Mouse (Mus musculus) ovary, adult 18-20 months (tissue): ENCODE data around the gene Fto.

ENCODE experiments used
- DNase-seq: peaks from one replicate; pipeline ENCODE4 v3.0.0; 2022; ENCODE audit warnings: low spot score, mixed read lengths

Fto gene

DNA sequence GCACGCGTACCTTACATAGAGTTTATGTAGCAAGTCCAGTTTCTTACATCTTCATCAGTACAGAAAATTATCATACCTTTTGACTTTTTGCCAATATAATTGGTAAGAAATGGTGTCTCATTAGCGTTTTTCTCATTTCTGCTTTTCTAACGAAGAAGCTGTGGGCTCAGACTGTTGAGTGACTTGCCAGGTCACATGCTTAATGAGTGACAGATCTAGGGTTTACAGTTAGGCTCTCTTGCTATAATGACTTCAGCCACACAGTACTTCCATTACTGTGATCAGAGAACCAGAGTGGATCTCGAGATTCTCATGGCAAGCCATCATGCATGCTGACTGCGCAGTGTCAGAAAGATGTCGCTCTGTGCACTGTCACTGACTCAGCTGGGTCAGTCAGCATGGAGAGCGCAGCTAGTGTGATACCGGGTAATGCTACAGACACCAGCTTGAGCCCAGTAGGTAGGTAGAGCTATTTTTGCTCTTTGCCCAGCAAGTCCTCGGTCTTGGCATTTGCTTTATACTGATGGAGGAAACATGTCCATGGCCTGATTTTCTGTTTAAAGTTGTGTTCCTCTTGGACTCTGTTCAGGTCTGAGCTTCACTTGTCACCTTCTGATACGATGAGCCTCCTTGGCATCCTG lies 188.8 kb downstream of the Fto start:
- DNase-seq: no peak

DNA sequence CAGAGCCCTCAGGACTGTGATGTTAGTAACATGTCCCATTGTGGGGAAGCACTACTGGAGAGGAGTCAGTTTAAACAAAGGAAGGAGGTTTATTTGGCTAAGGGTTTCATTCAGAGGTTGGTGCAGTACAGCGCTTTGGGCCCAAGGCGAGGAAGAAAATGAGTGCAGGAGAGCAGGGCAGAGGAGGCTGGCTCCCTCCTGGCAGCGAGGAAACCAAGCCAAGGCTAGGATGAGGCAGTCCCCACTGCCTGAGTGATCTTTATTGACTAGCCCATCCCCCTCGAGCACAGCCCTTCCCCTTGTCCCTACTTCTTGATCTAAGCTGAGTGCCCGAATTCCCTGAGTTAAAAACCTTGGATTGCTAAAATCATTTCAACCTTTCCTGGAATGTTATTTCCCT lies 189.5 kb downstream of the Fto start:
- DNase-seq: no peak

- DNase-seq: no peak
These were observed 191.0 kb downstream of the Fto start for GRCm38 (mm10) chr8:91504360-91504759.

DNA sequence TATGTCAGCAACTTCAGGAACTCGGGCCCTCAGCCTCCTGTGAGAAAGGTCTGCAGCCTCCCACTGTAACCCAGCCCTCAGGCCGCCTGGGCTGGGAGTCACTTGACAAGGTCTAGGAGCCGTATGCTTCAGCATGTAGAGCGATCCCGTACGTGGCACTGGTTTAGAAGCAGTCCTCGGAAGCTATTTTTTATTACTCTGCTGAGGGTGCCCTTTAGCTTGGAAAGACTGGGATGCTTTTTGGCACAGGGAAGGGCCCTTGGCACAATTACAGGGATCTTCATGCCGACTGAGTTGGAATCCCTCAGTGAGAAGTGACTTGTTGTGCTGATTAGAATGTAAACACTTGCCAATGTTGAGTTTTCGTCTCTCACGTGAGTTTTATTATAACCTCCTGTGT lies 191.6 kb downstream of the Fto start:
- DNase-seq: peak; percentile 71

GRCm38 (mm10) chr8:91505411-91505954 lies 192.2 kb downstream of the Fto start:
- DNase-seq: no peak

DNA sequence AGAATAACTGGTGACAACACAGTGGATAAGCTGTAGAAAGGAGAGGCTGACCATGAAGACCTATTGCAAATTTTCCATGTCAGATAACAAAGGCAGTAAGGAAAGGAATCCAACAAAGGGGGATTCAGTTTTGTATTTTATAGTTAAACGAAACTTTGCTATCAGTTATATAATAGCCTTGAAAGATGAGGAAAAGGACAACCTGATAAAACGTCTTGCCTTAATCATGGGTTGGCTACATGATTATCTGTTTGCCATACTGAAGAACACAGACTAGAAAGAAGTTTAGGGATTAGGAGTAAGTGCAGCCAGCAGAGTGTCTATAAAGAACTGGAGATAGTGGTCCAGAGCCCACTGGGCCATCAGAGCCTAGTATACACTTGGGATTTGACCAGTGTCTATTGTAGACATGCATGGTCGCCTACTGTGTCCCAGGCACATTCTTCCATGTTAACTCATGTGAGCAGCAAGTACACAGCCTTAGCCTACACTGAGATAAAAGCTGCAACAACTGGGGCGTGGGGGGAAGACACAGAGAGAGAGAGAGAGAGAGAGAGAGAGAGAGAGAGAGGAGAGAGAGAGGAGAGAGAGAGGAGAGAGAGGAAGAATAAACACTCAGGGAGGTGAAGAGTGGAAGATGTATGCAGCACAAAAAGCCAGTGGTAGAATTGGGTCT lies 192.8 kb downstream of the Fto start:
- DNase-seq: no peak

DNA sequence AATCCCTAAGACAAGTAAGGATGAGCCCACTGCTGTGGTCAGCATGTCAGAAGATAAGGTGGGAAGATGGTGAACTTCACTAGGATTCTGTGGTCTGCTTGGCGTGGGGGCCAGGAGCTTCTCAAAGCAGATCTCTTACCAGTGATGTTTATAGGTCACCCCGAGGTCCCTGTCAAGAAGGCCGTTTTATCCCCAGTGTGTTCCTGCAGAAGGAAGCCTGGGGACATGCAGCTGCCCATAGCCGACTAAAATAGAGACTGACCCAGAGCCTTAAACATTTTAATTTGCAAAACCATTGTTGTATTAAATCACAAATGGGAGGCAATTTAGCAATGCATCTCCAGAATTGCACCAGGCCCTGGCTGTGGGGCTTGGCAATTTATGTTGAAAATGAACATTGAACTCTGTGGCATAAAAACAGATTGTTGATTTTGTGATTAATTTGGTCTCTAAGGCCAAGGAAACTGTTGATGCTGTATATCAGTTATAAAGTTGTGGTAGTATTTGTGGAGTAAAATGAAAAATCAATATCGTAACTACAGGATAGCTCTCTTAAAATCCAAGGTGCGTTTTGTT lies 193.4 kb downstream of the Fto start:
- DNase-seq: no peak

- DNase-seq: no peak
These were observed 194.4 kb downstream of the Fto start for GRCm38 (mm10) chr8:91507681-91508097.

- no peak for DNase-seq
These were observed 195.0 kb downstream of the Fto start for GRCm38 (mm10) chr8:91508284-91508683.

DNA sequence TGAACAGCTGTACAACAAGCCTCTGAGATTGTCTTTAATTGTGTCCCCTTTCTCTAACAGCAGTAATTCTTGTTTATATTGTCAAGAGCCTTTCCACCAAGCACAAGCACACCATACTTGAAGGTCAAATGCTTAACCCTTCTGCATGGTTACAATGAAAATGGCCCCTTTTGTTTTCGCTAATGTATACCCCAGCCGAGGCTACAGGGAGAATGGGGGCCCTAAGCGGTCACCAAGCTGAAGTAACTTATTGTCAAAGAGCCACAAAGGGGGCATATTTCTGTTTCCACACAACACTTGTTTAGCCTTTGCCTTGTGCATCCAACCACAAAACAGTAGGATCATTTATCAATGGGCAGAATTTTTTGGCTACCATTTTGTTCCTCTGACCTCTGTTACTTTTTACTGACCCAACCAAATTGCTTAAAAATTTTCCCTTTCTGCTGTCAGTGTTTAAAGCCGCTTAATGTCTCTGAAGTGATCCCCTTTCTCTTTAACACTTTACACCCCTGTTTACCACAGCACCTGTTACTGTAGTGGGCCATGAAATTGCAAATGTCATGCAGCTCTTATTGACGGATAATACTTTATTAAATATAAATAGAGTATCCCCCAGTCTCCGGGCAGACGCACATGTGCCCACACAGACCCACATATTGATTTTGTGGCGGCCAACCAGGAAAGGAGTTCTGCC lies 196.0 kb downstream of the Fto start:
- no peak for DNase-seq

GRCm38 (mm10) chr8:91509900-91510260 lies 196.6 kb downstream of the Fto start:
- no peak for DNase-seq

- no peak for DNase-seq
These were observed 197.4 kb downstream of the Fto start for GRCm38 (mm10) chr8:91510716-91511115.

DNA sequence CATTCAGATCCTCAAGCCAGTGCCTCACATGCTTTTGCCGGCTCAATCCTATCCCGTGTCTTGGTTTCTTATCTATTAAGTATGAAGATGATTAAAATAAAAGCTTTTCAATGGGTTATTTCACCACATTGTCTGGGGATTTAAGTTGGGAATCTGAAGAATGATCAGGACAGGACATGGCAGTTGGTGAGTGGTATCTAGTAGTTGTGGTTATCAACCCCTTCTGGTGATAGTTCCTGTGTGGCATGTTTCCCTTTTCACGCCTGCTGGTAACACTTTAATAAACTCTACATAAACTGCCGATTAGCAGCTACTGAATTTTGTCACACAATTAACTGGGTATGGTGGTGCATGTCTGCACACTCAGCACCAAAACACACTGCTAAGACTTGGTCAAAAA lies 198.6 kb downstream of the Fto start:
- no peak for DNase-seq

DNA sequence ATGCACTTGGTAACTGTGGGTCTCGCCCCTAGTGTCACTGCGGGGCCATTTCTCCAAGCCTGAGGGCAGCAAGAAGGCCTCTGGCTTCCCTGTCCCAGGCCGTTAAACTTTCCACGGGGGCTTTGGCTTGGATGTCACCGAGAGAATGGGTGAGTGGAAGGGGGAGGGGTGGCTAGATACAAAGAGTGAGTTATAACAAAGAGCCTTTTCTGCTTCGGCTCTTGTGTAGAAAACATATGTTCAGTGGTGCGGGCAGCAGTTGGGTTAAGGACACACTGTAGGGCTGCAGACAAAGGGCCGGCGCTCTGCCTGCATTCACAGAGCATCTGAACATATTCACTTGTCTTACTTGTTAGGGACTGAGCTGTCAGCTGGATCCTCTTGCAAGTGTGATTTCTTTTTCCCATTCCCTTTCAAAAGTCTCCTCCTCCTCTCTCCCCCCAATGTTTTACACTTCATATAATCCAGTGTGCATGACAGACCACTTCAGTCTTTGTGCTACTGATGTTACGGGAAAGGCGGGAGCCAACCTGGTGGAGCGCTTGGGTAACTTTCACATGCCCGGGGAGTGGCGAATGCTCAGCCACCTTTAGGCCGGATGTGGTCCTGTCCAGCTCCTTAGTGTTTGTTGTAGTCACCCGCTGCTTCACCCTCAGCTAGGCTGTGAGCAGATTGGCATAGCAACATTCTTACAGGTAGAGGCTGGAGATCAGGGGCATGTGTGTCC lies 201.6 kb downstream of the Fto start:
- DNase-seq: no peak

DNA sequence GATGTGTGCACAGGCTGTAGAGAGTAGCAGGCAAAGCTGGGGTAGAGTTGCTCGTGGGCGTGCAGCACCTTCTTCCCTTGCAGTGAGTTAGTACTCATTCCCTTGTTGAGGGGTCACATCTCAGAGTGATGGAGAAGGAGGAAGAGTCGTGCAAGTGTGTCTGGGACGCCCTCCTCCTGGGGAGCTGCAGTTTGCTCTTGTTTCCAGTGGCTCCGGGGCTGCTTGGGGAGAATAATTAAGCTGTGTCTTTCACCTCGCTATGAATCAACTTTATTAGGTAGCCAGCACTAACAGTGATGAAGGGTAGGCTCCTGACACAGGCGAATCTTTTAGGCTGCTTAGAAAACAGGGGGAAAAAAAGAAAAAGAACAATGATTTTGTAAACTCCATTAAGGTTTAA lies 203.1 kb downstream of the Fto start:
- no peak for DNase-seq

DNA sequence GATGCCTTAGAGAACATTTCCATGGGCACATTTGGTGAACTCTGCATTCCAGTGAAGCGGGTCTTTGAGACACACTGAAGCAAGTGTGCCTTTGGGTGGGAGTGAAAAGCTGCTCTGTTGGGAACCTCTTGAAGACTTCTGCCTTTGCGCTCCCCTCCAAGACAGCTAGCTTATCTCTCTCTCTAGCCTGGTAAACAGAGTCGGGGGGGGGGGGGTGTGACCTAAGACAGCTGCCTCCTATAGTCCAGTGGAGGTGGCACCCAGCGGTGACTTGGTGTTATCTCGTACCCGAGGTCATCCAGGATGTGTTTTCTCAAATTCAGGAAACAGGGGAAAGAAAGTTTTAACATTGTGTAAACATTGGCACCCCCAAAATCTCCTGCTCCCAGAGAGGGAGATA lies 204.8 kb downstream of the Fto start:
- DNase-seq: no peak

- no peak for DNase-seq
These were observed 208.9 kb downstream of the Fto start for GRCm38 (mm10) chr8:91522201-91522600.

GRCm38 (mm10) chr8:91524056-91524864 lies 210.9 kb downstream of the Fto start:
- no peak for DNase-seq

DNA sequence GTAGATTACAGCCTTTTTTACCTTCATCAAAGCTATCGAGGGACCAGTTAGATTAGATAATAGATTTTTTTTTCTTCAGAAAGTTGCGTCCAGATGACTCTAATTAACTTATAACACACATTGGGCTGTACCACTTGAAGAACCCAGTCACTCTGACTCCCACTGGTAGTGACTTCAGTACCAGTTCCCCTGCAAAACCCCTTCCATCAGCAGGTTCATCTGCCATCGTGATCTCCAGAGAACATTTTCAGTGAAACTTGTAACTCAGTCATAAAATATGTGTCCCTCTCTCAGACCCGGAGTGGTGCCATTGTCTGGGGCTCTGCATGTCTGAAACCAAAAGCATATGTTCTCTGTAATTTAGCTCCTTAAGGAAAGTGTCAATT lies 211.5 kb downstream of the Fto start:
- DNase-seq: no peak

- no peak for DNase-seq
These were observed 212.1 kb downstream of the Fto start for GRCm38 (mm10) chr8:91525342-91525817.

DNA sequence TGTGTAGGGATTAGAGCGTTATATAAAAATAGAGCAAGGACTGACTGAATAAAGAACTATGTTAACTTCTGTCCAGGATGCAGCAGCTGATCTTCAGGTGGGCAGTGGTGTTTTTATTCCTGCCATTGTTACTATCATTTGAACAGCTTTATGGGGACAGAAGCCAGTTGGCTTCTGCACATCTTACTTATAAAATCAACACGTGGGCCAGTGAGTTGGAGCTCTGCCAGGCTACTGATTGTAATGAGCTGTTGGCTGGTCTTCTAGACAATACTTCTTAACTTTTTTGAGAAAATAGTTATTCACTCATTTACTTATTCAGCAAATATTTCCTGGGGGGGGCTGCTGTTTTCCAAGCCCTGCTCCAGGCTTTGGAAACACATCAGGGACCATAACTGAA lies 215.6 kb downstream of the Fto start:
- DNase-seq: no peak
